17 mouse cellular contexts compared by ENCODE assay signal in genomic region chr4:102507344-102507743, GRCm38 (mm10).
A peak's percentile ranks its signal among the peaks of the same experiment; 100 is the strongest.
DNase-seq lines count a peak whose midpoint lies in the region; ATAC-seq and TF ChIP-seq lines count a peak whose summit lies in the region.
"Had no signal": no experiment of that assay in that cellular context is flagged by ENCODE, and none has a peak within 500 bp of the region (broad histone marks: within the 10 kb centered on the region; RNA-seq: fewer than 3 reads in every experiment).

No protein-coding gene starts in this region.

- 54% methylated on average over 9 of the region's 9 CpGs for WGBS in heart, embryonic 16.5 days
- 51% methylated on average over 9 of the region's 9 CpGs for WGBS in lung, postnatal 0 days
- 37% methylated on average over 9 of the region's 9 CpGs for WGBS in lung, adult 2 months

- H3K9ac ChIP-seq in heart, embryonic 16.5 days (ENCODE audit: low read length), result no peak overlapping the region
- no peak overlapping the region for H3K9ac ChIP-seq in lung, postnatal 0 days (replicated peaks; ENCODE audit: low read depth)
- H3K9ac ChIP-seq: intestine, embryonic 15.5 days; midbrain, embryonic 12.5 days had no signal

- no peaks in the 10 kb centered on the region for H3K27me3 ChIP-seq in heart, embryonic 16.5 days (ENCODE audit: control insufficient read depth, insufficient read depth, low read length)
- no peaks in the 10 kb centered on the region for H3K27me3 ChIP-seq in lung, postnatal 0 days (replicated peaks; ENCODE audit: insufficient read depth, low read length)
- H3K27me3 ChIP-seq: intestine, embryonic 15.5 days; midbrain, embryonic 12.5 days had no signal

- H3K4me1 ChIP-seq in heart, embryonic 16.5 days (ENCODE audit: control insufficient read depth, insufficient read depth, low read length), result peaks cover 31% of the 10 kb centered on the region
- peaks cover 11% of the 10 kb centered on the region for H3K4me1 ChIP-seq in lung, postnatal 0 days (ENCODE audit: insufficient read depth, low read depth, low read length)
- peaks cover 16% of the 10 kb centered on the region for H3K4me1 ChIP-seq in lung, adult 2 months (ENCODE audit: control insufficient read depth, insufficient read depth, low read length)

- TF ChIP-seq POLR2A in lung, adult 2 months (IDR thresholded peaks at IDR 0.05; ENCODE audit: borderline replicate concordance, extremely low read depth, low read depth, low read length), result no peak

- no peak for DNase-seq in heart, adult 8-10 months (ENCODE audit: low spot score)
- peak; percentile 55 for DNase-seq in lung, postnatal 0 days (ENCODE audit: low spot score)
- DNase-seq in lung, adult 2 months, result no peak
- no peak for DNase-seq in cerebellum, postnatal 36 days
- no peak for DNase-seq in embryo, embryonic 10.5 days (ENCODE audit: low spot score)
- DNase-seq: cerebellum, adult 18-20 months; embryo, embryonic 11 days; kidney, postnatal 14 days; layer of hippocampus, postnatal 36 days; right cerebral cortex, postnatal 14 days had no signal

- TF ChIP-seq EP300 in lung, postnatal 0 days (IDR thresholded peaks at IDR 0.05), result peak; percentile 83

- TF ChIP-seq CTCF in lung, postnatal 0 days (IDR thresholded peaks at IDR 0.05), result no peak
- TF ChIP-seq CTCF in lung, adult 2 months (IDR thresholded peaks at IDR 0.05; ENCODE audit: insufficient read depth, low read length), result no peak

- peaks cover 6% of the 10 kb centered on the region for H3K36me3 ChIP-seq in heart, embryonic 16.5 days (ENCODE audit: control insufficient read depth, insufficient read depth)
- H3K36me3 ChIP-seq in lung, postnatal 0 days (ENCODE audit: insufficient read depth, low read length), result no peaks in the 10 kb centered on the region
- H3K36me3 ChIP-seq: hindbrain, embryonic 10.5 days; intestine, embryonic 15.5 days; midbrain, embryonic 12.5 days had no signal

- ATAC-seq in heart, embryonic 16.5 days (replicated peaks; ENCODE audit: extremely low read depth, insufficient read depth, low FRiP score), result no peak
- ATAC-seq in lung, postnatal 0 days, result peak; percentile 8; the same call in 1 of the 2 replicates
- peak; percentile 2 to 14; a peak in 1 of 4 replicates for ATAC-seq in hematopoietic stem cell, adult 5-6 weeks (replicated peaks in 1 of 2; ENCODE audit: insufficient read depth in 1 of 2, low FRiP score in 2 of 2, low TSS enrichment in 1 of 2, low read depth in 1 of 2, poor library complexity in 2 of 2, severe bottlenecking in 2 of 2)
- ATAC-seq in megakaryocyte progenitor cell, adult 5-6 weeks (replicated peaks; ENCODE audit: poor library complexity), result peak; percentile 54
- ATAC-seq: intestine, embryonic 15.5 days had no signal

- no peaks in the 10 kb centered on the region for H3K9me3 ChIP-seq in heart, embryonic 16.5 days (replicated peaks; ENCODE audit: control insufficient read depth, low read length)
- no peaks in the 10 kb centered on the region for H3K9me3 ChIP-seq in lung, postnatal 0 days (ENCODE audit: low read length)
- H3K9me3 ChIP-seq: hindbrain, embryonic 10.5 days; intestine, embryonic 15.5 days; midbrain, embryonic 12.5 days had no signal

- H3K4me2 ChIP-seq in heart, embryonic 16.5 days (ENCODE audit: low read depth, low read length), result peak overlapping the region; percentile 14; the same call in 1 of the 2 replicates
- H3K4me2 ChIP-seq in lung, postnatal 0 days (replicated peaks; ENCODE audit: low read depth, low read length), result no peak overlapping the region; the same call in 1 of the 2 replicates
- H3K4me2 ChIP-seq: intestine, embryonic 15.5 days; midbrain, embryonic 12.5 days had no signal

- H3K4me3 ChIP-seq in heart, embryonic 16.5 days (ENCODE audit: low read length), result no peak overlapping the region; the same call in 1 of the 2 replicates
- H3K4me3 ChIP-seq in lung, postnatal 0 days (ENCODE audit: low read depth, low read length), result no peak overlapping the region
- no peak overlapping the region for H3K4me3 ChIP-seq in lung, adult 2 months (replicated peaks; ENCODE audit: extremely low read depth, low read depth, low read length)
- H3K4me3 ChIP-seq: hindbrain, embryonic 10.5 days; intestine, embryonic 15.5 days; midbrain, embryonic 12.5 days; myocyte had no signal

- H3K27ac ChIP-seq in heart, embryonic 16.5 days (ENCODE audit: low read length), result peak overlapping the region; percentile 66; the same call in 1 of the 2 replicates
- H3K27ac ChIP-seq in lung, postnatal 0 days (ENCODE audit: low read length), result no peak overlapping the region; the same call in 1 of the 2 replicates
- H3K27ac ChIP-seq: hindbrain, embryonic 10.5 days; intestine, embryonic 15.5 days; midbrain, embryonic 12.5 days had no signal
